Mouse (Mus musculus): ENCODE data around the gene Trim47. TPM values are rescaled to one million over a fixed set of nuclear protein-coding genes. Genes with fewer than 3 reads are reported as not detected.

Trim47 gene
- total and polyA plus RNA-seq, 2 experiments = 2.9 to 4.6 TPM

DNA sequence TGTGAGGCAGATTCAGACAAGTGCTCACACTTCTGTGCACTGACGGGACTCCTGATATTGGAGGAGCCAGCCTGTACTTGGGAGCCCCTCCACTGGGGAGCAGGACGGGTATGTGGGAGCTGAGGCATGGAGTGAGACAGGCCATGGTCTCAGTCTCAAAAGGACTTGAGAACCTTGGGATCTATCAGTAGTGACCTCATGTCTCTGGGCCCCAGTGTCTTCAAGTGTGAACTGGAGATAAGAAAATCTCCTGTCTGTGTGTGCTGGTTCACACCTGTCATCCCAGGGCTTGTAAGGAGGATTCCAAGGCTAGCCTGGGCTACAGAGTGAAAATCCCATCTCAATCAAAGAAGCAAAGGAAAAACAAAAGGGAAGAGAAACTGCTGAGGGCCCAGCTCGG is 16.5 kb upstream of the Trim47 start:
- H3K9ac ChIP-seq (ENCODE audit: low read depth, low read length) = no peak overlapping the region
- H3K4me3 ChIP-seq (ENCODE audit: insufficient read depth, low read depth, low read length) = no peak overlapping the region
- DNase-seq (ENCODE audit: extremely low read depth, low read depth, low spot score) = no peak
- 84% methylated on average over 3 of the region's 3 CpGs for WGBS
- H3K36me3 ChIP-seq (ENCODE audit: control insufficient read depth, insufficient read depth, low read length) = peaks cover 18% of the 10 kb centered on the region; the same call in 1 of the 2 replicates
- no peaks in the 10 kb centered on the region for H3K27me3 ChIP-seq (ENCODE audit: control insufficient read depth, insufficient read depth, low read length)
- peaks cover under 1% of the 10 kb centered on the region; the same call in 1 of the 2 replicates for H3K79me2 ChIP-seq (ENCODE audit: control insufficient read depth, insufficient read depth, low read length)
- H3K4me1 ChIP-seq (ENCODE audit: control insufficient read depth, insufficient read depth, low read length) = peaks cover 5% of the 10 kb centered on the region; the same call in 1 of the 2 replicates
- TF ChIP-seq CTCF (IDR thresholded peaks at IDR 0.05; ENCODE audit: low read depth, low read length) (no peak), POLR2A (IDR thresholded peaks at IDR 0.05; ENCODE audit: extremely low read depth, insufficient read depth, low read length) (no peak)
- no peak overlapping the region for H3K27ac ChIP-seq (replicated peaks; ENCODE audit: insufficient read depth, low read depth, low read length)

DNA sequence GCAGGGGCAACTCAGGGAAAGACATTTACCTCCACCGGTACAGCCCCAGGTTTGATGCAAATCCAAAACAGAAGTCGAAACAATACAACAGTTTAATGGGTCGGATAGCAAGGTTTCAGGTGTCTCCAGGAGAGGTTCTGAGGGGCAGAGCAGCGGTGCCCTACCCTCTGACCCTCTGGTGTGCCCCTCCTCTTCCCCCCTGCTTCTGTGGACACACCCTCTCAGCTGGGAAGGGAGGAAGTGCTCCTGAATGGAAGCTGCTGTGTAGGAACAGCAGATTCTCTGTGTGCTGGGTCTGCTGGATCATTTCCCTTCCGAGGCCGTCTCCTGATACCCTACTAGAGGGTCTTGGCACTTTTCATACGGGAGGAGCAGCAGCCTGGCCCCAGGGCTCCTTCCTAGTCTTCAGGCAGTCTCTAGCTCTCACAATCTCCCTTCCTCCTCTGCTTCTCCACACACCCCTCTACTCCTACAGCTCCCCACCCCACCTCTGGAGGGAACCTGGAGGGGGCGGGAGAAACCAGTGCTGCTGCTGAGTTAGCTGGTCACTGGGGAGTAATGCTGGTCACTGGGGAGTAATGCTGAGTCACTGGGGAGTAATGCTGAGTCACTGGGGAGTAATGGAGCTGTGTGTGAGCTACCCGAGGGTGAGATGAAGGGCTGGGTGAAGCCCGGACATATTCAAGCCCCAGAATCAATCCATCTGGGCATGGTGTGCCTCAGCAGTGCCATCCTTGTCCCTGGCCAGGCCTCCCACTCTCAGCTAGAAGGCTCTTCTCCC is 15.4 kb upstream of the Trim47 start:
- no peaks in the 10 kb centered on the region for H3K27me3 ChIP-seq (ENCODE audit: control insufficient read depth, insufficient read depth, low read length)
- H3K79me2 ChIP-seq (ENCODE audit: control insufficient read depth, insufficient read depth, low read length) = peaks cover 5% of the 10 kb centered on the region; the same call in 1 of the 2 replicates
- 89% methylated on average over 10 of the region's 10 CpGs for WGBS
- H3K9ac ChIP-seq (ENCODE audit: low read depth, low read length) = no peak overlapping the region
- peaks cover 10% of the 10 kb centered on the region for H3K4me1 ChIP-seq (ENCODE audit: control insufficient read depth, insufficient read depth, low read length)
- TF ChIP-seq CTCF (IDR thresholded peaks at IDR 0.05; ENCODE audit: low read depth, low read length) (no peak), POLR2A (IDR thresholded peaks at IDR 0.05; ENCODE audit: extremely low read depth, insufficient read depth, low read length) (no peak)
- no peak overlapping the region for H3K4me3 ChIP-seq (ENCODE audit: insufficient read depth, low read depth, low read length)
- no peak for DNase-seq (ENCODE audit: extremely low read depth, low read depth, low spot score)
- H3K27ac ChIP-seq (replicated peaks; ENCODE audit: insufficient read depth, low read depth, low read length) = no peak overlapping the region
- peaks cover 14% of the 10 kb centered on the region; the same call in 1 of the 2 replicates for H3K36me3 ChIP-seq (ENCODE audit: control insufficient read depth, insufficient read depth, low read length)

DNA sequence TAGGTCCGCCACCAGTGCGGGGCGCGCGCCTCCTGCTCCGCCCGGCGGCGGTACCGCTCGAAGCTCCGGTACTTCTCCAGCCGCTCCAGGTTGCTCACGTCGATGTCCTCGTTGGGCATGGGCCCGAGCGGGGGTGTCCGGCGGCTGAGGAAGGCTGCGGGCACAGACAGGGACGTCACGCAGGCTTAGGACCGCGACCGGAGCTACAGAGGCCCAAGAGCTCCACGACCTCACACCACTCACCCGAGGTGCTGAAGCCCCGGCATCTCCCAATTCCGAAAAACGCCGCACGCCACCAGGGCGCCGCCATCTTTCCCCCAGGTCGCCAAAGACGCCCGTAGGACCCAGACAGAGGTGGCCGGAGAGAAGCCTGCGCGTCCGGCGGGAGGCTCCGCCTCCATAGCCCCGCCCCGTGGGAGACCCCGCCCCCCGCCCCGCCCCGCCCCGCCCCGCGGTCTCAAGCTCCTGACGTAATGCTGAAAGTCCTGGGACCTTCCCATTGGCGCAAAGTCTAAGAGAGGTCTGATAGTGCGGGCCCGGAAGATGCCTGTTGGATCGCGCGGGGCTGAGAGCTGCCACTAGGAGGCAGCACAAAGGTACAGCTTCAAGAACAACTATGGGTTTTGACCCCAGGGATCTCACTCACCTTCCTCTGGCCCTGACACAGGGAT is 11.6 kb upstream of the Trim47 start, which contains the start of gene Mrpl38:
TSS of gene Mrpl38 (minus strand) at position 401 of the 671 bp plus-strand sequence.
- Histone ChIP-seq H3K4me1 (ENCODE audit: control insufficient read depth, insufficient read depth, low read length) (peaks cover 10% of the 10 kb centered on the region), H3K79me2 (ENCODE audit: control insufficient read depth, insufficient read depth, low read length) (peaks cover 5% of the 10 kb centered on the region; the same call in 1 of the 2 replicates), H3K27me3 (ENCODE audit: control insufficient read depth, insufficient read depth, low read length) (no peaks in the 10 kb centered on the region), H3K4me3 (ENCODE audit: insufficient read depth, low read depth, low read length) (peak within 1 kb of the TSS; percentile 99), H3K9ac (ENCODE audit: low read depth, low read length) (peak within 1 kb of the TSS; percentile 94), H3K27ac (replicated peaks; ENCODE audit: insufficient read depth, low read depth, low read length) (peak within 1 kb of the TSS; percentile 73), H3K36me3 (ENCODE audit: control insufficient read depth, insufficient read depth, low read length) (peaks cover 5% of the 10 kb centered on the region; the same call in 1 of the 2 replicates)
- peak; percentile 91 for DNase-seq (ENCODE audit: extremely low read depth, low read depth, low spot score)
- WGBS = under 1% methylated on average over 60 of the region's 60 CpGs
- TF ChIP-seq CTCF (IDR thresholded peaks at IDR 0.05; ENCODE audit: low read depth, low read length) = peak; percentile 89
- TF ChIP-seq POLR2A (IDR thresholded peaks at IDR 0.05; ENCODE audit: extremely low read depth, insufficient read depth, low read length) = peak; percentile 57

DNA sequence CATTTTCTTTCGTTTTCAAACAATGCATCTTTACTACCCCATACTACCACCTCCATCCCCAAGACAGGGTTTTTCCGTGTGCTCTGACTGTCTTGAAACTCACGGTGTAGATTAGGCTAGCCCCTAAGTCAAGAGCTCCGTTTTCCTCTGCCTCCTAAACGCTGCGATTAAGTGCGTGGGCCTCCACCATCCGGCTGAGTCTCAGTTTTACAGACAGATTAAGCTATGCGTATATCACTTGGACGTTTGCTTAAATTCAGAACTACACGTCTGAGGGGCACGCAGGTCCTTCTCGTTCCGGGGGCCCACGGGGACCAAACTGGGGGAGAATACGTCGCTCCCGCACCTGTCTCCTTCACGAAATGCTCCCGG is 11.1 kb upstream of the Trim47 start:
- H3K36me3 ChIP-seq (ENCODE audit: control insufficient read depth, insufficient read depth, low read length) = peaks cover 2% of the 10 kb centered on the region; the same call in 1 of the 2 replicates
- H3K4me3 ChIP-seq (ENCODE audit: insufficient read depth, low read depth, low read length) = peak overlapping the region; percentile 99
- peaks cover 10% of the 10 kb centered on the region for H3K4me1 ChIP-seq (ENCODE audit: control insufficient read depth, insufficient read depth, low read length)
- 2% methylated on average over 20 of the region's 20 CpGs for WGBS
- H3K79me2 ChIP-seq (ENCODE audit: control insufficient read depth, insufficient read depth, low read length) = peaks cover 5% of the 10 kb centered on the region; the same call in 1 of the 2 replicates
- DNase-seq (ENCODE audit: extremely low read depth, low read depth, low spot score) = no peak
- H3K27ac ChIP-seq (replicated peaks; ENCODE audit: insufficient read depth, low read depth, low read length) = peak overlapping the region; percentile 73
- TF ChIP-seq CTCF (IDR thresholded peaks at IDR 0.05; ENCODE audit: low read depth, low read length) (no peak), POLR2A (IDR thresholded peaks at IDR 0.05; ENCODE audit: extremely low read depth, insufficient read depth, low read length) (no peak)
- H3K27me3 ChIP-seq (ENCODE audit: control insufficient read depth, insufficient read depth, low read length) = no peaks in the 10 kb centered on the region
- H3K9ac ChIP-seq (ENCODE audit: low read depth, low read length) = peak overlapping the region; percentile 94

DNA sequence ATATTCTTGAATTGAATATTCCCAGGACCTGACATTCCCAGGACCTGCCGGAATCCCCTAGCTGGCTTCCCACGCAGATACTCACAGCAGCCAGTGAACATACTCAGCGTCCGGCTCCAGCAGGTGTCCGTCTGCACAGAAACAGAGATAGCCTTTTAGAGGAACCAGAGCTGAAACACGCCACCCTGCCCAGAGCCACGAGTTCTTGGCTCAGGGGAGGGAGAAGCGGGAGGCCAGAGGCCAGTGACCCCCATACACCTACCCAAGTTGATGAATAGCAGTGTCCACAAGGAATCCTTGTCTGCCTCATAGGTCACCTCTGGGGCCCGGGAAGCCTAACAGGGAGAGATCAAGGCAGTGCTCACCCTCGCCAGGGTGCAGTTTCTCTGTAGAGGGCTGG is 7.2 kb upstream of the Trim47 start:
- WGBS = 92% methylated on average over 10 of the region's 10 CpGs

More for the DNA sequence above, 7.2 kb upstream of the Trim47 start:
- no peaks in the 10 kb centered on the region for H3K36me3 ChIP-seq (ENCODE audit: control insufficient read depth, insufficient read depth, low read length)
- H3K27me3 ChIP-seq (ENCODE audit: control insufficient read depth, insufficient read depth, low read length) = no peaks in the 10 kb centered on the region
- peaks cover 20% of the 10 kb centered on the region for H3K4me1 ChIP-seq (ENCODE audit: control insufficient read depth, insufficient read depth, low read length)
- H3K79me2 ChIP-seq (ENCODE audit: control insufficient read depth, insufficient read depth, low read length) = peaks cover 13% of the 10 kb centered on the region; the same call in 1 of the 2 replicates
- H3K9ac ChIP-seq (ENCODE audit: low read depth, low read length) = no peak overlapping the region
- no peak overlapping the region for H3K4me3 ChIP-seq (ENCODE audit: insufficient read depth, low read depth, low read length)
- TF ChIP-seq POLR2A (IDR thresholded peaks at IDR 0.05; ENCODE audit: extremely low read depth, insufficient read depth, low read length) (no peak), CTCF (IDR thresholded peaks at IDR 0.05; ENCODE audit: low read depth, low read length) (no peak)
- DNase-seq (ENCODE audit: extremely low read depth, low read depth, low spot score) = no peak
- no peak overlapping the region for H3K27ac ChIP-seq (replicated peaks; ENCODE audit: insufficient read depth, low read depth, low read length)
